Mouse (Mus musculus) layer of hippocampus, adult 18-20 months (tissue): ENCODE data around the gene Ptprd. TPM values are rescaled to one million over a fixed set of nuclear protein-coding genes. Genes with fewer than 3 reads are reported as not detected.
A peak's percentile ranks its signal among the peaks of the same experiment; 100 is the strongest.

Experiments used
- DNase-seq, 2 experiments: peaks; one replicate each; pipeline ENCODE4 v3.0.0; 2022; ENCODE audit warnings: low spot score in 2 of 2
- total RNA-seq, 2 experiments: library from RNA; stranded (reverse); gene quantifications; 2 replicates each; pipeline ENCODE4 v1.2.3; 2021

Ptprd gene
- total RNA-seq, 2 experiments from 2014 or later = 138 to 145 TPM

DNA sequence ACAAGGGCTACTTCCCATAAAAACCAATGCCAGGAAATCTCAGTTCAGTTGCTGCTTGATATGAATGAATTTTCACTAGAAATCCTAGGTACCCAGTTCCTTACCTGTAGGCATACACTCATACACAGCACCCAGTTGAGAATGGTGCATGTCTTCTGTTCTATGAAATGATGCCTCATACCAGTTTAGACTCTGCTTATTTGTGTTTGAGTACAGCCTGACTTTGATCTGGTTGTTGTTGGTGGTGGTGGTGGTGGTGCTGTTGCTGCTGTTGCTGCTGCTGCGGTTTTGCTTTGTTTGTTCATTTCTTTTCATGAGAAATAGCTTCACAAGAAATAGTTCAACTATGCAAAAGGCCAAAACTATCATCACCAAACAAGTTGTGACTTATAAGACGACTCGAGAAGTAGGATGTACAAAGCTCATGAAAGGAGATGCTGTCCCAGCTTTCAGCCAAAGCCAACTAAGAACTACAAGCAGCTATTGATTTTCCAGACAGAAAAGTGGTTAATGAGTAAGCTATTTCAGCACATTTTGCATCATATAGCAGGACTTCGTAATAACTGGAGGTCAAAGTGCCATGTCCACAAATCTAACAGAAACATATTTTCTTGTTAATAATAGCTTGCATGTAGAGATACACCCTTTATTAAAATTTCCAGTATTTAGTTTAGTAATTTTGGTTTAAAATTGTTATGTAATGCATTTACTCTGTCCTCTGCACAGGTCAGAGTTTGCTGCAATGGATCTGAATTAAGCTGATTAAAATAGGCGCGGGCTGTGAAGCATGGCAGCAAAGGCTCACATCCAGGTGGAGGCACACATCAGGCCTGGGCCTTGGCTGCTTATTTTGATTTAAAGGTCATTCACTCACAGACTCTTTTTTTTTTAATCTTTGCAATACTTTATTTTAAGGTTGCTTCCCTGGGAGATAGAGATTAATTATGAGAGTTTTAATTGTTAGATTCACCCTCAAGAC, 1270.1 kb downstream of the Ptprd start:
- DNase-seq = no peak

GRCm38 (mm10) chr4:76931559-76931958, 1280.2 kb downstream of the Ptprd start:
- no peak for DNase-seq

- DNase-seq = no peak
Measured at GRCm38 (mm10) chr4:76913532-76914150, 1298.1 kb downstream of the Ptprd start.

DNA sequence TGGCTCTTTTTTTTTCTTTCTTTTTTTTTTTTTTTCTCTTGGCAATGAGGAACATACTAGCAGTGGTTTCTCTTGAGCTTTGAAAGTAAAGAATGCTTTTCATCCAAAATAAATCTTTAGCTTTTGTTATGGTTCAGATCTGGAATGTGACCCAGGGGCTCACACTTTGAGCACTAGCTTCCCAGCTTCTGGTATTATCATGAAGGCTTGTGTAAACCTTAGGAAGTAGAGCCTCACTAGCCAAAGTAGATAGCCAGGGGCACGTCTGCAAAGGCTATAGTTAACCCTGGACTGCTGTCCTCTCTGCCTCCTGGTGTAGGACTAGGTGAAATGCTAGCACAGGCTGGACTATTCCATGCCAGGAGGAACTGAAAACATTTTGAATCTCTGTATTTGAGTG, 1310.1 kb downstream of the Ptprd start:
- no peak for DNase-seq

- no peak for DNase-seq
Measured at GRCm38 (mm10) chr4:76889669-76890068, 1322.1 kb downstream of the Ptprd start.

DNA sequence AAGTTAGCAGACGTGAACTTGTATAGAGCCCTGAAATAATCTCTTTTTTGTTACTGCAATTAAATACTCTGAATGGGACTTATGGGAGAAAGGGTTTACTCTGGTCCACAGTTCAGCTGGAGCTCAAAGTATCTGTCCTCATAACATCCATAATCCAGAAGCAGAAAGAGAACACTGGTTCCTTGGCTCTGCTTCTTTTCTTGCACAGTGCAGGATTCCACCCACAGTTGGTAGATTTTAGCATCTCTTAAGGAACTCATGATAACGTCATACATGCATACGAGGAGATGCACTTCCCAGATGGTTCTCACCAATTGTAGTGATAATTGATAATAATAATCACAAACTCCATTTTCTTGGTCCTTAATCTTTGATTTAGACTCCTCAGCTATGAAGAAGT, 1330.2 kb downstream of the Ptprd start:
- DNase-seq = no peak

DNA sequence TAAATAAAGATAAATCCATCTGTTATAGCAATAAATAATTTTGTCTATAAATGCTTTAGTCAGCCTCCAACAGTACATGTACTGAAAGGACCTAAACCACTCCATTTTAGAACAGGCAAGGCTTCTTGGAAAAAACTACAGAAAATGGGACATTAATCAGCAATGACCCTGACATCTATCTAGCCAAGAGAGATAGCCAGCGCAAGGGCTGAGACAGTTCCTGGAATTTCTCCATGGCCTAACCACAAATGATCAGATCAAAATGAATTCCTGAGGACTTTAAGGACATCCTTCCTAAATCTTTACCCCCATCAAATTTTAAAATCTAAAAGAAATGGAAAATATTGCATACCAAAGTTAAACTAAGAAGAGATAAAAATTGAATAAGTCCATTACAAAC, 1340.8 kb downstream of the Ptprd start:
- DNase-seq = no peak

DNA sequence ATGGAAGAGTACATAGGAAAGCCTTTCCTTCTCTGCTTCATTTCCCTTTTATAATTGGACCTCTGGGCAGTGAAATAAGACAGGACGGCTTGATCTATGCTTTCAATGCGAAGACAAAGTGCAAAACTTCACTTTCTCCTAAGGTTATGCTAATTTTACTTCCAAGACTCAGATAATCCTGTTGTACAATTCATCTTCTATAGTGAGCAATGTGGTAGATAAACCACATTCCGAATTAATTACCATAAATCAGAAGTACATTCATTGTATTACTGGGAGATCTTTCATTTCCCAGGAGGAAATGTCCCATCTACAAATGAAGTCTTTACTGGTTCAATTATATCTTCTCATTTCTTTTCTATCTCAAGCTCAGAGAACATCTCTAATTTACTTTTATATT, 1346.2 kb downstream of the Ptprd start:
- DNase-seq = no peak

DNA sequence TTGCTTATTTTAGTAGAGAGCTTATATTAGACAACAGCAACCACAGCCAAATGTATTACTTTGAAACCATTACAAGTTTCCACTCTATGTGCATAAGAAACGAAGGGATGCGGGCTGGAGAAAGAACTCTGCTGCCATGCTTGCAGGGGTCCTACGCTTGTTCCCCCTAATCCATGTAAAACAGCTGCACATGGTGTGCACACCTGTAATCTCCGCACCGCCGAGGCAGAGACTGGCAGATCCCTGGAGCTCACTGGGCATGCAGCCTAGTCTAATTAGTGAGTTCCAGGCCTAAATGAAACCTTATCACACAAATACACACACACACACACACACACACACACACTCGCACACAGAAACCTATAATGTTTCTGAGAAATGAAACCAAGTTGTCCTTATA, 1365.5 kb downstream of the Ptprd start:
- no peak for DNase-seq

- DNase-seq = peak in 1 of 2 experiments; percentile 51
Measured at GRCm38 (mm10) chr4:76839016-76839415, 1372.7 kb downstream of the Ptprd start.

GRCm38 (mm10) chr4:76812138-76812537, 1399.6 kb downstream of the Ptprd start:
- no peak for DNase-seq

DNA sequence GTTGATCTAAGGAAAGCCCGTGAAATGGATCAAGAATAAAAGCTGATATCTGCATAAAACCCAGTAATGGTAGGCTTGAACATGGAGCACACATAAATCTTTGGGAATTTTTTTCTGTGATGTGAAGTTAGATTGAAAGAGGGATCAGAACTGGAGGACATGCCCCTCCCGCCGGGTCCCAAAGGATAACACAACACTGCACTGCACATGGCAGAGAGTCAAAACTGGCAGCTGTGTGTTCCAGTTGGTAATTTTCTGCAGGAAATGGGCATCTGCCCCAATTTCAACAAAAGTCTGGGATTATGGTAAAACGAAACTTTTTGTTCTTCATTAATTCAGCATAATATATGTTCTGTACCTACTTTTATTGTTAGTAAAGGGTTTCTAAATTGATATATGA, 1409.1 kb downstream of the Ptprd start:
- DNase-seq = peak in 1 of 2 experiments; percentile 30

GRCm38 (mm10) chr4:76798010-76799007, 1413.5 kb downstream of the Ptprd start:
- no peak for DNase-seq

DNA sequence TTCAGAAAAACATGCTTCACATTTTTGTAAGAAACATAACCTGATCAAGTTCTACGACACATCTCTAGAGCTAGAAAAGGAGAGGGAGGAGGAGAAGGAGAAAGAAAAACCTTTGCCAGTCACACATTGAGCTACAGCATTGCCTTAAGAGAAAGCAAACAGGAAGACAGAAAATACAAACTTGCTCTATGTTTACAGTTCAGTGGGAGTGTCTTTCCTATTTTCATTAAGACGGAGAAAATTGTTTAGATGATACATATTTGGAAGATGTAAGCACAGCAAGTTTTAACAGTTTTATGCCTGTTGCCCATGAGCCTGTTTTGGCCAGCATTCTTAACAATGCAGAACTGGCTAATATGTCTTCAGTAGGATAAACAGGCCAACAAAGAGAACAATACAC, 1426.4 kb downstream of the Ptprd start:
- DNase-seq = no peak

DNA sequence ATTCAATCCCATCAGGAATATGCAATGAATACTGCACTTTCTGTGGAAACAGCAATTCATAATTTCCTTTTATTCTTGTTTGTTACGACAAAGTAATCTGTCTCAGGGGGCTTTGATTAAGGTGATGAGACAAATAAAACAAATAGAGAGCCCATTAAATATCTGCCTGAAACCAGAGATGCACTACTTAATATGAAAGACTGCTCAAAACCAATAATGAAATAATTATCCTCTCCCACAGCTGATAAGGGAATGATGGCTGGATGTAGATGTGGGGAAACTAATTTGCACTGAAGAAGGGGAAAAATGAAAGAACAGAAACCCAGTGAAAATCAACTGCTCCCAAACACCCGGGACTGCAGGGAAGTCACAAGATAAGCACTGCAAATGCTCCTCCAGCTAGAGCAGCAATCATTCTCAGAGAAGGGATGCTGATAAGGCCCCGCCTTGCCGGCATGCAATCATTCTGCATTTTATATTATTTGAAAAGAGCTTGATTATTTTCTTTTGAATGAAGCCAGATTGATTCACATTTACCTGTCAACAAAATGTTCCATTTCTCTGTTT, 1432.1 kb downstream of the Ptprd start:
- no peak for DNase-seq

DNA sequence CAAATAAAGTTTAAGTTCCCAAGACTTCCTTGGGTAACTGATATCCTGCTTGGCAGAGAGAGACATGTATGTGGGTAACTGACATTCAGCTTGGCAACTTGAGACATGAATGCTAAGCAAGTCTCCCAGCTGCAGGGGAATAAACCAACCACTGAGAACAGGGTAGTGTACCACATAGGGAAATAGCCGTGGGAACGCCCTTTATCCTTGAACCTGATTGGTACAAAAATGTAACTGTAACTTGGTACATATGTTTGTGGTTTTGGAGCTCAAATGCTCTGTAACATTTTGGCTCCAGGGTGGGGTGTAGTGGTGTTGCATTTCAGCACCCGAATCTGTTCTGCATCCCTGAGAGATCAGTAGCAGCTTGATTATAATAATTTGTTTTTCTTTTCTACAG, 1444.8 kb downstream of the Ptprd start:
- DNase-seq = no peak

DNA sequence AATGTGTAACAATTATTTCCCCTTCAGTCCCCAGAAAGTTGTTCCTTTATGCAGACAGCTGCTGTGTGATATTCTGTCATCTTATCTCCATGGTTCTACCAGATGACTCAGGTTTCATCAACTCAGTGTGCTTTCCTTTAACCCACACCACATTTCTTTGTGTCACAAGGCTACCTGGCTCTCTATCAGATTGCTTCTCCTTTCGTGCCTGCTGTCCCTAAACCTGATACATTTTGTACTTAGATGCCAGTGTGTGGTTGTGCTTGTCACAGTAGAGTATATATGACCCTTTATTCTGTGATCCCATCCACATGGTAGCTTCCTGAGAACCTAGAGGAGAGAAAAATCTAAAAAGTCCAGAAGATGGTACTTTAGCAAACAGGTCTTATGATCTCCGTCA, 1445.3 kb downstream of the Ptprd start:
- no peak for DNase-seq

DNA sequence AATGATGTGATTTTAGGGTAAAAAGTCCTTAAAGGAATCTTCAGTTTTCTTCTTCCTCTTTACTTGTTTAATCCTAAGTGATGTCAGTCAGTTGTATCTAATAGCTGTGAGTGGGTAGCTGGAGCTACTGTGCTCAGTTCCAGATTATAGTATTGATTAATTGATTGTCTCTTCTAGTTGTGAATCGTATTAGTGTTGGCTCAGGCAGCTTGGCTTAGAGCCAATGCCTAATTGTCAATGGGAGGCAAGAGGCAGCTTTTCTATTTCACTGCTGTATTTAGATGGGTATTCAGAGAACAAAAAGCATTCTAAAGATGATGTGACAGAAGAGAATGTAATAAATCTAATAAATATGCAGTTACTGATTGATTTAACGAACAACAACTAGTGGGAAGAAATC, 1461.1 kb downstream of the Ptprd start:
- DNase-seq = peak in 1 of 2 experiments; percentile 12

DNA sequence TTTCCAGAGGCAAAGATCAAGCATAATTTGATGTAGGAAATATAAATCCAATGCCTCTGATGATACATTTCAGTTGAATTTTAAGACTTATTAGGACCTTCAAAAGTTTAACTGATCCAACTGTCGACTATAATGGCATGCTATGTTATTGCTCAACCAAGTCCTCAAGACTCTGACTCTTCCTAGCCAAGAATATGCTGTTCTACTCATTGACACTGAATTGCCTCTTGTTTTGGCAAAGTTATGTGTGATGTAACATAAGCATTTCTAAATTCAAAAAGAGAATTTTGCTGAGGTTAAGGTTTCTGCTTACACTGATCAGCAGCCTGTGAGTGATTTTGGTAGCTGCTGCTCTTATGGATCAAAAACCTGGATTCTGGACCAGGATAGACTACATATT, 1475.9 kb downstream of the Ptprd start:
- no peak for DNase-seq

GRCm38 (mm10) chr4:76675726-76676125, 1536.0 kb downstream of the Ptprd start:
- peak in 1 of 2 experiments; percentile 10 for DNase-seq

GRCm38 (mm10) chr4:76673224-76673623, 1538.5 kb downstream of the Ptprd start:
- DNase-seq = peak; percentile 16 to 51
